Comparison of ENCODE assay signal across 36 mouse cellular contexts in genomic region chr2:157618393-157618792, GRCm38 (mm10). TPM values are rescaled to one million over a fixed set of nuclear protein-coding genes. Genes with fewer than 3 reads are reported as not detected.
"Had no signal": no experiment of that assay in that cellular context is flagged by ENCODE, and none has a peak within 500 bp of the region (broad histone marks: within the 10 kb centered on the region; RNA-seq: fewer than 3 reads in every experiment).

No protein-coding gene starts in this region.

- H3K9ac ChIP-seq: limb, embryonic 12.5 days; limb, embryonic 13.5 days; limb, embryonic 15.5 days; liver, embryonic 12.5 days; liver, embryonic 13.5 days; liver, embryonic 14.5 days; liver, embryonic 15.5 days; liver, postnatal 0 days; lung, embryonic 14.5 days; lung, embryonic 15.5 days; midbrain, embryonic 12.5 days; midbrain, embryonic 13.5 days; midbrain, embryonic 15.5 days; neural tube, embryonic 12.5 days had no signal

- H3K9me3 ChIP-seq: limb, embryonic 10.5 days; limb, embryonic 12.5 days; limb, embryonic 13.5 days; limb, embryonic 15.5 days; liver, embryonic 12.5 days; liver, embryonic 13.5 days; liver, embryonic 15.5 days; lung, embryonic 15.5 days; megakaryocyte, embryonic 14.5 days; midbrain, embryonic 10.5 days; midbrain, embryonic 12.5 days; midbrain, embryonic 13.5 days; midbrain, embryonic 15.5 days; neural tube, embryonic 12.5 days had no signal

- H3K36me3 ChIP-seq: limb, embryonic 10.5 days; limb, embryonic 12.5 days; limb, embryonic 13.5 days; limb, embryonic 15.5 days; liver, embryonic 12.5 days; liver, embryonic 13.5 days; liver, embryonic 15.5 days; lung, embryonic 15.5 days; midbrain, embryonic 10.5 days; midbrain, embryonic 12.5 days; midbrain, embryonic 13.5 days; midbrain, embryonic 15.5 days; neural tube, embryonic 12.5 days had no signal

- H3K4me3 ChIP-seq: limb, embryonic 10.5 days; limb, embryonic 12.5 days; limb, embryonic 13.5 days; limb, embryonic 15.5 days; liver, embryonic 12.5 days; liver, embryonic 13.5 days; liver, embryonic 15.5 days; lung, embryonic 15.5 days; megakaryocyte, embryonic 14.5 days; midbrain, embryonic 10.5 days; midbrain, embryonic 12.5 days; midbrain, embryonic 13.5 days; midbrain, embryonic 15.5 days; myocyte; neural tube, embryonic 12.5 days had no signal

- H3K4me1 ChIP-seq: limb, embryonic 13.5 days; liver, embryonic 15.5 days; lung, embryonic 15.5 days had no signal

- H3K27ac ChIP-seq: limb, embryonic 10.5 days; limb, embryonic 12.5 days; limb, embryonic 13.5 days; limb, embryonic 15.5 days; liver, embryonic 12.5 days; liver, embryonic 13.5 days; liver, embryonic 14.5 days; liver, embryonic 15.5 days; lung, embryonic 15.5 days; macrophage; midbrain, embryonic 10.5 days; midbrain, embryonic 12.5 days; midbrain, embryonic 13.5 days; midbrain, embryonic 15.5 days; neural tube, embryonic 12.5 days had no signal

- DNase-seq: left cerebral cortex, postnatal 4 days; liver; liver, embryonic 13.5 days; liver, postnatal 0 days; lung, adult 18-20 months; lung, adult 2 months; lung, embryonic 14.5 days; lung, postnatal 10 days; lung, postnatal 14 days; lung, postnatal 36 days; lung, postnatal 4 days; midbrain, embryonic 14.5 days had no signal

- H3K4me2 ChIP-seq: limb, embryonic 12.5 days; limb, embryonic 13.5 days; limb, embryonic 15.5 days; liver, embryonic 11.5 days; liver, embryonic 12.5 days; liver, embryonic 13.5 days; liver, embryonic 15.5 days; lung, embryonic 14.5 days; lung, embryonic 15.5 days; midbrain, embryonic 11.5 days; midbrain, embryonic 12.5 days; midbrain, embryonic 13.5 days; midbrain, embryonic 15.5 days; neural tube, embryonic 12.5 days had no signal

- ATAC-seq: liver, embryonic 12.5 days; liver, postnatal 0 days; lung, postnatal 0 days; midbrain, embryonic 13.5 days; midbrain, embryonic 15.5 days; midbrain, embryonic 16.5 days had no signal

- H3K27me3 ChIP-seq: liver, embryonic 13.5 days; liver, embryonic 15.5 days; lung, embryonic 15.5 days; midbrain, embryonic 13.5 days; midbrain, embryonic 15.5 days had no signal

RNA-seq across cellular contexts. Expression of gene Nnat, which starts 58.5 kb away (rescaled TPM):
- total RNA-seq: liver, adult 2 months; megakaryocyte progenitor cell, adult 5-6 weeks; megakaryocyte, adult 5-6 weeks; megakaryocyte-erythroid progenitor cell, adult 5-6 weeks had no signal
- polyA plus RNA-seq: liver, adult 2 months; macrophage had no signal
